Mouse (Mus musculus): Measurements from ENCODE around the gene Nudt15.

Gene Nudt15

DNA sequence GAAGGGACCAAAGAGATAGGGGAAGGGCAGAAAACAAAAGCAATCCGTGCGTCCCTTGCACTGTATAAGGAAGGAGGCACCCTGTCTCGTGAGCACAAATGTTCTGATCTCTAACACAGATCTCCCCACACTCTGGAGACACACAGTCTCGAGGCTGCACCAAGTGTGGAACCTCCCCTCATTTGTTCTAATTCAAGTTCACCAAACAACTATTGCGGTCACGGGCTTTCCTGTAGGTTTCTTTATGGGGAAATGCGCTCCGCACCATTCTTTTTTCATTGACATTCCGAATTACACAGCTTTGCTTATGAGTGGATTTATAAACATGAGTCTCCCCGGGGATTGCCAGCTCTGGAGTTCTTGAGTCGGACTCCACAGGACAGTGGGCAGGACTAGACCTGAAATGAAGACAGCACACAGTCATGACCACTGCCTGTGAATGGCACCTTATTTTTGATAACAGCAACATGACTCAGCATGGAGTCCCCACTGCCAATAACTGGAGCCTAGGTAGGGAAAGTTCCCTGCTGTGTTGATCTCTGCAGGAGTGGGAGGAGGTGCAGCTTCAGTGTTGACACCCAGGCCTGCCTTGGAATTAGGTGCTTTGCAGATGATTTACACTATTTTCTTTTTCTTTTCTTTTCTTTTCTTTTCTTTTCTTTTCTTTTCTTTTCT lies 40.2 kb downstream of the Nudt15 start:
- peak; percentile 59 for DNase-seq (ENCODE audit: low spot score)

DNA sequence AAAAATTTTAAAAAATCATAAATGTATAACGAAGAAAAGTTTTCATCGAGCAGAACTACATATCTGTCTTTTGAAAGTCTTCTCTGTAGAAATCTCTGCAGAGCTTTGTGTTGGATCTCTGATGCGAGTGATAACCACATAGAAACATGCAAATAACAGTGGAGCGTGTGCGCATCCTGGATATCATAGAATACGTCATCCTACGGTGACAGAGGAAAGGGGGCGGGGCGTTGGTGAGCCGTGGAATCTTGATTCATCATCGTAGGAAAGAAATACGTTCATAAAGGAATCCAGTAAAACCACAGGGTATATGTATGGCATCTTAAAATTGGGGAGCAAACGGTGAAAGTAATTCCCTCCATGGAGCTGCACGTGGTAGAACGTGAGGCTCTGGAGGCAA lies 40.8 kb downstream of the Nudt15 start:
- DNase-seq (ENCODE audit: low spot score): peak; percentile 32

DNA sequence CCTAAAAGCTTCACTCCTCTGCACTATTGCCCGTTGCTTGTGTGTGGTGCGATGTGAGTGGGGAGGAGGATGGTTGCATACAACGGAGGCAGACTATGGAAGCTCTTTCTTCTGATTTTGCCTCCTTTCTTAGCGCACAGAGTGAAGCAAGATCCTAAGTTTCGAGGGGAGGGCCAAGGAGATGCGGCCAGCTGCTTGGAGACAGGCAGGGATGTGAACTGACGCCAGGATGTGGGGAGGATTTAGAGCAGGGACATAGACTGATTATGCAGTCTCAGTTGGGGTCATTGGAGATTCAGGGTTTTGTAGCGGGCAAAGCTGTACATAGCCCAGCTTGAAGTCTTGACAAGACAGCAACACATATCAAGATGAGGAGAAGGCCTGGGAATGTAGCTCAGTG lies 41.8 kb downstream of the Nudt15 start:
- DNase-seq (ENCODE audit: low spot score): no peak

DNA sequence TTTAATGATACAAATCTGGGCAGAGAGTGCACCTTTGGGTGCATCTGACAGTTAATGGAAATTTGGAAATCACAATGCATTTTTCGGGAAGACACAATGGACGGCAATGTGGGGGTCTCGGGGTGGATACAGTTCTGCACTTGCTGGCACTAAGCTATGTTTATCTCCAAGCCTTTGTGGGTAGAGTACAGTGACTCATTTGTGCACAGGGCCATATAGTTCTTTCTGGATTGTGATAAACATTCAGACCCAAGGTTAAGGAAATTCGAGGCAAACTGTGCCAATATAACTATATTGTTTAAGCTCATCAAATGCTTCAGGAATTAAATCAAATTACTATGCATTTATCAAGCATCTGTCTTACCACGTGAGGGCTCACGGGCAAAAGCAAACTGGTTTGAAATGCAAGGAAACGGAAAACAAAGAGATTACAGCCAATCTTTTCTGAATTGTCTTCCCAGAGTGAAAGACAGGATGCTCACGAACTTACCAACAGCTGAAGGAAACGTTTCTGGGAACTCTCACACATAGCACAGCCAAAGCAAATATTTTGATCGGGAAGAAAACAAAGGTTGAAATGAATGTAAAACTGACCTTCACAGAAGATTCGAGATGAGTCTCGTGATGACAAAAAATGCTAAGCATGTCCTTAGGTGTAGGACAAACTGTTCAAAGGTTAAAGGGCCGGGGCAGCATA lies 44.7 kb downstream of the Nudt15 start:
- no peak for DNase-seq (ENCODE audit: low spot score)

DNA sequence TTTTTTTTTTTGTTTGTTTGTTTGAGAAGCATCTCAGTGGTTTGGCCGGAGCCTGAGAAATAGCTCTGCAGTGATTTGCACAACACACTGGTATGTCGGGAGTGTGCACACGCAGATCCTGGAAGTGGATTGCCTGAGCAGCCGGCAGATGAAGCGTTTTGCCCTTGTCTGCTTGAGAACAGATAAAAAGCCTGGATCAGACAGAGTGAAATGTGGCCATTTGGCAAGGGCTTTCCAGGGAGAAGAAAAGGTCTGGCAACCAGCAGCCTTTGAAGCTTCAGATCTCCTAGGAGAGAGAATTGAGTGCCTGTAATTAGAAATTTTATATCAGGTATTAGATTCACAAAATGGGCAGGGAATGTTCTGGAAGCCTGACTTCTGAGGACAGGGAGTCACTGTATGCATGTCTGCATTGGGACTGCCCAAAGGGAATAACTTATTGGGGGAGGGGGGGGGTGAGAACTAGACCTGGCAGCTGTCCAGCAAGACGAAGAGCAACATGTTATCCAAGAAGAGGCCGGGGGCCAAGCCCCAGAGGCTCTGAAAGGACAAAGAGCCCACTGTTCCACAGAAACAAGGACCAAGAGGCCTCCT lies 45.4 kb downstream of the Nudt15 start:
- DNase-seq (ENCODE audit: low spot score): no peak

DNA sequence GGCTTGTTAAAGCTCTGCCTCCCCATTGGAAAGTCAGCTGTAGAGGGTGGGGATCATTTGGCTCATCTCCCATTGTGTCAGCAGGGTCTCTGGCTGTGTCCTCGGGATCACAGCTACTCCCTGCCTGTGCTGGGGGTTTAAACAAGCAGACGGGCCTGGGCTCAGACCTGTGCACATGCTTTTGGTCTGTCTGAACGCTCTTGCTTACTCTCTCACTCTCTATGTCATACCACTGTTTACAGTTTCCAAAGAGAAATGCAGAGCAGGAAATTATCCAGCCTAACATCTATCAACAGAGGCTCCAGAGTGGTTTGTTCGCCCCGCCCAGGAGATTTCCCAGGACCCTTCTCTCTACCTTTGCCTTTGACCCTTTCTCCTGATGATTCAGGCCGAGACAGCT lies 46.3 kb downstream of the Nudt15 start:
- no peak for DNase-seq (ENCODE audit: low spot score)

DNA sequence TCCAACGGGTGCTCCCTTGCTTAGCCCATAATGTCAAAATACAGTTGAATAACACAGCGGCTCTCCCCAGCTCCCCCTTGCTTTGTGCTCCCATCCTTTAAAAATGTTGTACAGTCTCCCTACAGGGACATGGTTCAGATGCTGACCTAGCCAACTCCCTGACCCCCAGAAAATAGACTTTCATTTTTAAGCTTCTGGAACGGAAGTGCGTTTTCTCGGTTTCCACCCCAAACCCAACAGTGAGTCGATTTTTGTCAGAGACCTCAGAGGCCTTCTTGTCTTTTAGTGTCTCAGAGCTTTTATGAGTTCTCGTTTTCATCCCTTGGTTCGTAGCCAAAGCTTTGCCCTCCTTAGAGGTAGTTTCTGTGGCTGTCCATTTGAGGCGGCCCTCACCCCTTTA lies 46.8 kb downstream of the Nudt15 start:
- no peak for DNase-seq (ENCODE audit: low spot score)

DNA sequence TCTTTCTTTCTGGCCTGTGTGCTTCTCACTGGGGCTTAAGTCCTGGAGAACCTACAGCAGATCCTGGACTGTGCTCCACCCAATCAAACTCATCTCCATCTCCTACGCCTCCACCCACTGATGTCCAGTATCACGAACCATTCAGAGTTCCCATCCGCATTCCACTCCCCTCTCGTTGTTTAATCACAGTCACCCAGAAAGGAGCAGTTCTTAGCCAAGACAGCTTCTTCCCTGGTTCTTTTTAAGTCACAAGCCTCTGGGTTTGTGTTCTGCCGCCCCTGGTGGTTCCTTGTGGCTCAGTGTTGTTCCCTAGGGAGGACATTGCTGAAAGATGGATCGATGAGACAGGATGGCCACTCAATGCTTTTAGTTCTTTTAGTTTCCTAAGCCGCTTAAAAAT lies 52.3 kb downstream of the Nudt15 start:
- no peak for DNase-seq (ENCODE audit: low spot score)

DNA sequence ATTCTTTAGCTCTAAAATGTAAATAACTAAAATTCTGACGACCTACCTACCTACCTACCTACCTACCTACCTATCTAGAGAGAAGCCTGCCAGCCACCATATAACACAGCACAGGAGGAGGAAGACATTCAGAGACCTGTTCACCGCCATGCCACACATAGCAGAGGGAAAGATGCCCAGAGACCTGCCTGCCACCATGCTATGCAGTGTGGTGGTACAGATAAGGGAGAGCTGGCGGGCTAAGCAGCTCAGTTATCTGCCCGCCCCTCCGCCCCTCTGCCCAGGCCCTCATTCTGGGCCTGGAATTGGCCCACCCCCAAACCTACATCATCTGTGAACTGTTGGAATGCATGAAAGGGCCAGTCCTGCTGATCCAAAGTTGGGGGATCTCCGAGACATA lies 53.9 kb downstream of the Nudt15 start:
- no peak for DNase-seq (ENCODE audit: low spot score)

DNA sequence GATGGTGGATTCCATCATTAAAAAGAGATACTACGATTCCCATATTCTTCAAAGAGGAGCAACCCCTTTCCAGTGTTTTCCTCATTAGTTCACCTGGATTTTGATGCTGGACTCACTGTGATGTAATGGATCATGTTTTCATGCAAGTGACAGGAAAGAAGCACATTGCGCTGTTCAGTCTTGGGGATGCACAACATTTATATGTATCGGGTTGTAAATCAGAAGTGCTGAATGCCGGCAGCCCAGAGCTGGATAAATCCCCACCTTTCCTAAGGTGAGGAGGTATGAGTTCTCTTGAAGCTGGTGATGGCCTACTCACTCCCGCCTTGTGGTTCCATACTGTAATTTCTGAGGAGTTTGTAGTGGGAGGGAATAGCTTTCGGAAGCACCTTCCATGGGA lies 54.7 kb downstream of the Nudt15 start:
- no peak for DNase-seq (ENCODE audit: low spot score)

DNA sequence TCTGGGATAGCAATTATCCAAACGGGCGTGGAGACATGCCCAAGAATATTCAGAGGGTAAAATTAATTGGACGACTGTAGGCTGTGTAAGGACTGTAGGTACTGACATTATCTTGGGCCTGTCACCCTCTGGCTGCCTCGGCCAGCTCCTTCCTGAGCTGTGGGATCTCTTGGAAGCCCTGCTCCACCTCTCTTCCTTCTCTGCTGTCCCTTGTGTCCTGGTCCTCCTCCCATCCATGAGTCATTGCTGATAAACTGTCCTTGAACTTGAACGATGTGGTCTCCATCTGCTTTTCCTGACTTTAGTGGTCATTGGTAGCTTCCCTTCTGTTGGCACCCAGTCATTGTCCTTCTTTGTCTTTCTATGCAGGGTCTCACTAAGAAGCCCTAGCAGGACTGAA lies 61.4 kb downstream of the Nudt15 start:
- no peak for DNase-seq (ENCODE audit: low spot score)

DNA sequence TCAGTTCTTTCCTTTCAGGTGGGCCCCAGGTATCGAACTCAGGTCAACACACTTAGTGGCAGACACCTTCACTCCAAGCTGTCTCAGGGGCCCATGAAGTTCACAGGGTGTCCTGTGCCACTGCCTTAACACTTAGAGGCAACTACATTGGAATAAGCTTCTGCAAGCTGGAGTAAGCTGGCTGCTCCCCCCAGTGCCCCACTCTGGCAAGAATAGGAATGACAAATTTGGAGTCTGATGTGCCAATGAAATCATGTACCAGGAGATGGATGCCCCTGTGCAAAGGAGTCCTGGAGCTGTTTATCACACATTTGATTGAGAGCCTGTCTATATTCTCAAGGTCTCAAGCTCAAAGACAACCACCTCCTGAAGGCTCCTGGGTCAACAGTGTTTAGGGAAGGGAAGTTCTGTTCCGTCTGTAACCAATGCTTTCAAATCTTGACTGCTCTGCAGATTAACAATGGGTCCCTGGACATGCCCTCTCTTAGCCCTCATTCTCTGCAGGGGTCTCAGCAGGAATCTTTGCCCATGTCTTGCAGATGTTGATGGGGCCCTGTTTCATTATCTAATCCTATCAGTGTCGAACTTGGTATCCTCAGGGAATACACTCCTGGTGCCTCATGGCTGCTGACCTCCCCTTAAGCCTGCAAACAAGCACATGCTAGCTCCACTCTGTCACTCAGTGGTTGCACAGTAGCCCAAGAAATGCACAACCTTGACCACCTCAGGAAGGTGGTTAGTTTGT lies 63.5 kb downstream of the Nudt15 start:
- no peak for DNase-seq (ENCODE audit: low spot score)

DNA sequence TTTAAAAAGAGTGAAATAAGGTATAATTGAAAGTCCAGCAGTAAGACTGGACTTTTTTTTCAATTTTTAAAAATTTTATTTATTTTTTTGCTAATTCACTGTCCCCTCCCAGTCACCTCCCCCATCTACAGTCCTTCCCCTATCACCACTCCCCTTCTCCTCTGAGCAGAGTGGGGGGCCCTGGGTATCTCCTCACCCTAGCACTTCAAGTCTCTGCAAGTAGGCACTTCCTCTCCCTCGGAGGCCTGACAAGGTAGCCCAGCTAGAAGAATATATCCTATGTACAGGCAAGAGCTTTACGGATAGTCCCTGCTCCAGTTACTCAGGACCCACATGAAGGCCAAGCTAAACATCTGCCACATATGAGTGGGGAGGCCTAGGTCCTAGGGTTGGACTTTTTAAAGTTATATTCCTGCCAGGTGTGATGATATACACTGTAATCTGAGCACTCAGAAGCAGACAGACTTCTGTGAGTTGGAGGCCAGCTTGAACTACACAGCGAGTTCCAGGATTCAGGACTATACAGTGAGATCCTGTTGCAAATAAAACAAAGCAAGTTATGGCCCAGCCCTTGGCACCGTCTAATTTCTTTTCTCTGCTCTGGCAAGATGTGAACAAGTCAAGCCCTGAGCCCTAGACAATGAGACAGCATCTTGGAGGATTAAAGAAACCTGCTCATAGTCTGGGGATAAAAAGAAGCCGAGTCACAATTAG lies 64.4 kb downstream of the Nudt15 start:
- DNase-seq (ENCODE audit: low spot score): no peak

DNA sequence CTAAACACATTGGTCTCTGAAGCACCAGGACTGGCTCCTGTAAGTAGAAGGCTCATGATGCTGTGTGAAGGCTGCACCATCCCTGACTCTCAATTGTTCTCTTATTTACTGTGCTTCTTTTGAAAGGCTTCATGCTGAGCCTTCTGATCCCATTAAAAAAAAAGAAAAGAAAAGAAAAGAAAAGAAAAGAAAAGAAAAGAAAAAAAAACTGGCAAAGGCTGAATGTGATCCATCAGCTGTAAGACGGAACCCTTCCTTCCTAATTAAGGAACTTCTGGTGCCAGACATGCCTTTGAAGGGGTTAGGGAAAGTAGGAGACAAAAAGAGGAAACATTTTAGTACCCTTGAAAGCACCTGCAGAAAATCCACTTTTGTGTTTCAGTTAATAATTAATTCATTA lies 68.3 kb downstream of the Nudt15 start:
- no peak for DNase-seq (ENCODE audit: low spot score)

DNA sequence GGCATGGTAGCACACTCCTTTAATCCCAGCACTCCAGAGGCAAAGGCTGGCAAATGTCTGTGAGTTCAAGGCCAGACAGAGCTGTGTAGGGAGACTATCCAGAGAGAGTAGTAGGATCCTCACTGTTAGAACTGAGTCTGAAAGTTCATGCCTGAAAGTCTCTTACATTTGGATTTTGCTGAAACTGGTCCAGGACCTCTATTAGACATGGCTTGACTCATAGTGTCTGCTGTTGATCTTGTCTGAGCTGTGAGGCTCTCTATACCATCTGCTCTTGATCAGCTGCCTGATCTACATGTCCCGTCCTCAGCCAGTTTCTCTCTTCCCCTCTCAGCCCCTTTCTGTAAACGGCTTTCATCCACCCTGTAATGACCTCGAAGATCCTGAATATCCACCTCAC lies 69.7 kb downstream of the Nudt15 start:
- no peak for DNase-seq (ENCODE audit: low spot score)

DNA sequence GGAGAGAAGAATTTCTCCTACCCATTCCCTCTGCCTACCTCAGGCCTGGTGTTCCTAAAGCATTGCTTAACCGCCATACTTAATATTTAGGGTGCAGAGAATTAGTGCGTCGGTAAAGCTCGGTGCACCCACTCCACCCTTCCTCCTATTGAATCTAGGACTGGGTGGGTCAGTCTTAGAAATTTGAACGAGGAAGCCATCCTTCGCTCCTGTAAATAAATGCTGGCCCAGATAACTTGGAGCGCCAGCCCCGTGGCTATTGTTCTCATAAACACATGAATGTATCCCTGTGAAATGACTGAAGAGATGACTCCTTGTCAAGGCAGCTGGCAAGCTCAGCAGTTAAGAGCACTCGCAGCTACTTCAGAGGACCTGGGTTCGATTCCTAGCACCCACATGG lies 71.0 kb downstream of the Nudt15 start:
- DNase-seq (ENCODE audit: low spot score): no peak

DNA sequence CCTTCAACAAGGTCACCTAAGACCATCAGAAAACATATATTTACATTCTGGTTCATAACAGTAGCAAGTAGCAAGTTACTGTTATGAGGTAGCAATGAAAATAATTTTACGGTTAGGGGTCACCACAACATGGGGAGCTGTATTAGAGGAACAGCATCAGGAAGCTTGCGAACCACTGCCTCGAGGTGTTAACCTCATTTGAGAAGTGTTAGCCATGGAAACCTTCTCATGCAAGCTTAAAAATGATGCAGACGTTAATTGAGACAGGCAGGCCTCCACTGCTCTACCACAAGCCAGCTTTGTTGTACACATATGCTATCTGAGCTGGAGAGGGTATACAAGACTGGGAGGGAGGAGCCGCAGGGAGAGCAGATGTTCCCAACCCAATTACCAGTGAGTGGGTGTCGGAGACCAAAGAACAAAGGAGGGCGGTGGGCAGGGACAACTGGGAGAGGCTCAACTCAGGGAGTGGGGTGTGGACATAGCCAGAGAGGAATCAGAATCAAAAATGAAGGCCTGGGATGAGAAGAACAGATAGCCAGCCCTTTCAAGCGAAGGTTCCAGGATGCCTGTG lies 71.6 kb downstream of the Nudt15 start:
- DNase-seq (ENCODE audit: low spot score): peak; percentile 25

DNA sequence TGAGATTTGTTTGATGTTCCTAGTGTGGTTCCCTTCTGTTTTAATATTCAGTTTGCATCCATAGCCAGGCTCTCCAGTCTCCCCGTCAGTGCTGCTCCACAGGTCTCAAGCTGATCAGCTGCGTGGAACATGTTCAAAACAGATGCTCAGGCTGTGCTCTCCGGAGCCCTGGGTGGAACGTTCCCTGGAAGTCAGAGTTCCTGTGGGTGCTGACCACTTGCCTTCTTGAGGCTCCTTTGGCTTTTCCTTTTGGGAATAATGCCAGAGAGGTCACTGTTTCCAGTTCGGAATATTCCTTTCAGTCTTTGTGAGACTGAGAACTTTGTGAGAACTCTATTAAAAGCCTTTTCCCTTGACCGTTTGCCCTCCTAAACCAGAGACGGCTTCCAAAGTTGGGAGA lies 72.5 kb downstream of the Nudt15 start:
- DNase-seq (ENCODE audit: low spot score): no peak

DNA sequence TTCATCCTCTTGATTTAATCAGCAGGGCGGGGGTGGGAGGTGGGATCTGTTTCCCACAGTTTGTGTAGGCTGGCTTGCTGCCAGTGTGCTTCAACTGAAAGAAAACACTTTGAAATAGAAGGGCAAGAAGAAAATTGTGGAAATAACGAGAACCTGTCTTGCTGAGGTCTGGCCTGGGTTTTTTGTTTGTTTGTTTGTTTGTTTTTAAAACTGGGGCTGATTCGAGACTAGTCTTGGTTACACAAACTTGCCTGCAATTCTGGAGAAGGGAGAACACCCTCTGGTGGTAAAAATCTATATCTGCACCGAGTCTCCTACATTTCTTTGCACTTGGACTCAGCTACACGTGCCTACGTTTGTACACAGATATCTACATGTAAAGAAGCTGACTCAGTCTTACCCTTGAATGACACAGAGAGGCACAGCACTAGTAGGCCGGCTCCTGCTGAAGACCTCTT lies 73.4 kb downstream of the Nudt15 start:
- peak; percentile 37 for DNase-seq (ENCODE audit: low spot score)

DNA sequence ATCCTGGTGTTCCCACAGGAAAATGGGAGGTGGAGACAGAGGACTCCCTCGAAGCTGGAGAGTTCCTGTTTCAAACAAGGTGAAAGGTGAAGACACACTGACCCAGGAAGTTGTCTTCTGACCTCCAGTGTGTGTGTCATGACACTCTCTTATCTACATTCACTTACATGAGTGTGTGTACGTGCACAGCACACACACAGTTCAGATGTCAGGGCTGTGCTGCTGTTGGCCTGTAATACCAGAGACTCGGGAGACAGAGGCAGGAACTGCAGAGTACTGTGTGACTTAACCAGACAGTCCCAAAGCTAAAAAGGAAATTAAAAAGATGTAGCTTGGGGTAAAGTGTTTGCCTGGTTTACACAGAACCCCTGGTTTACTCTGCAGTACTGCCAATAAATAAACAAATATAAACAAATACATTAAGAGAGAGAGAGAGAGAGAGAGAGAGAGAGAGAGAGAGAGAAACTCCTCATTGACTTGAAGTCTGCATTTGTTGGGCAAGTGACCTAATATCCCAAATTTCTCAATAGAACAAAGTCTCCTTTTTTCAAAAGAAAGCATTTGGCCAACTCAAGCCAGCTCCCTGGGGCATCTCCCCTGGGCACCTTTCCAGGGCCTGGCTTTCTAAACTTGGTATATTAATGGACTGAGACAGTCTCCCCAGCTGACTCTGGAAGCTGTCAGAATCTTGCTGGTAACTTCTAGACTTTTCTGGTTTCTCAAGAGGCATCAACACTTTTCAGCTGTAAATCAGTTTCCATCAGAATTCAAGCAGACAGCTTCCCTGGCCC lies 74.2 kb downstream of the Nudt15 start:
- no peak for DNase-seq (ENCODE audit: low spot score)

DNA sequence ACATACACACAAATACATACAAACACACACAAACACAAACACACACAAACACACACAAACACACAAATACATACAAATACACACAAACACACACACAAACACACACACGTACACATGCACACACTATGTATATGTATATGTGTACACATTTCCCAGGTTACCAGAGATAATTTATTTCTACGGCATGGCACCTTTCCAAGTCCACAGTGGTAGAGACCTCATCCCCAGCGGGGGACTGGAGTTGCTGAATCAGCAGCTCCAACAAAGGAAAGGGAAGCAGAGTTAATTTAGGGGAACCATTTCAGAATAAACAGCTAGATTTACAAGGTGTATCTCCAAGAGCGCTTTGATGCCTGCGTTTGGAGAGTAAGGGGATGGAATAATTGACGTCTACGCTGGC lies 75.8 kb downstream of the Nudt15 start:
- no peak for DNase-seq (ENCODE audit: low spot score)

Measured in T-cell, adult 2 months (primary cell).